Mouse (Mus musculus) liver, postnatal 0 days (tissue): Measurements from ENCODE around the gene Llgl2. TPM values are rescaled to one million over a fixed set of nuclear protein-coding genes. Genes with fewer than 3 reads are reported as not detected.

Experiments
- ATAC-seq: fragments of 200-750 bp; cut with Nextera tagmentation; 2 replicates; pipeline ENCODE4 v1.8.0; 2017; ENCODE audit warnings: mild to moderate bottlenecking, moderate library complexity
- DNase-seq: peaks from one replicate; pipeline ENCODE4 v3.0.0-alpha.2; 2016
- H3K27ac ChIP-seq: fragments of 300-500 bp; sonication (generic); 2 replicates; pipeline ENCODE4 v1.5.1; 2014; ENCODE audit warnings: antibody characterized with exemption, moderate library complexity, mild to moderate bottlenecking, low read depth
- H3K27me3 ChIP-seq: fragments of 300-500 bp; sonication (generic); 2 replicates; pipeline ENCODE4 v1.6.1; 2014; ENCODE audit warnings: low read length, control low read depth, mixed read lengths; ENCODE audit not compliant: insufficient read depth
- H3K36me3 ChIP-seq: fragments of 300-500 bp; sonication (generic); replicated peaks from 2 replicates; pipeline ENCODE4 v1.6.1; 2014; ENCODE audit warnings: mild to moderate bottlenecking, control low read depth, low read length, moderate library complexity, mixed read lengths; ENCODE audit not compliant: insufficient read depth
- H3K4me1 ChIP-seq: fragments of 300-500 bp; sonication (generic); 2 replicates; pipeline ENCODE4 v1.6.1; 2014; ENCODE audit warnings: antibody characterized with exemption, mild to moderate bottlenecking, control low read depth; ENCODE audit not compliant: insufficient read depth
- H3K4me2 ChIP-seq: fragments of 300-500 bp; sonication (generic); 2 replicates; pipeline ENCODE4 v1.6.1; 2014; ENCODE audit warnings: low read depth, mild to moderate bottlenecking, low read length, moderate library complexity, mixed read lengths
- H3K4me3 ChIP-seq: fragments of 300-500 bp; sonication (generic); 2 replicates; pipeline ENCODE4 v1.5.1; 2014; ENCODE audit warnings: low read depth, low read length
- H3K9ac ChIP-seq: fragments of 300-500 bp; sonication (generic); replicated peaks from 2 replicates; pipeline ENCODE4 v1.6.1; 2014; ENCODE audit warnings: mild to moderate bottlenecking, moderate library complexity
- H3K9me3 ChIP-seq: fragments of 300-500 bp; sonication (generic); 2 replicates; pipeline ENCODE4 v1.6.1; 2016; ENCODE audit warnings: mild to moderate bottlenecking, control low read depth, low read length, mixed read lengths
- CTCF ChIP-seq: sonication (generic); IDR thresholded peaks from 2 replicates; pipeline ENCODE4 v1.5.1; 2016; ENCODE audit warnings: antibody characterized with exemption, low read depth
- EP300 ChIP-seq: IDR thresholded peaks from 2 replicates; pipeline ENCODE4 v1.6.1; 2016; ENCODE audit warnings: antibody characterized with exemption, low read depth, mild to moderate bottlenecking
- WGBS: fragments of 180-500 bp; shearing (Covaris S2); extraction: QIAGEN DNeasy Blood & Tissue Kit; methylation state at CpG from one replicate; pipeline ENCODE4 v1.1.7; 2014; ENCODE audit not compliant: insufficient replicate concordance; 5-methylcytosine and 5-hydroxymethylcytosine counted together
- polyA plus RNA-seq: library from polyadenylated mRNA; unstranded; fragments of >200 nt; fragmentation: Nextera tagmentation; extraction: Ambion mirVana; gene quantifications from 2 replicates; pipeline ENCODE4 v1.2.1, GENCODE M21; 2015

The Llgl2 gene
- polyA plus RNA-seq, 1 experiment from 2014 or later = 15.1 TPM

DNA sequence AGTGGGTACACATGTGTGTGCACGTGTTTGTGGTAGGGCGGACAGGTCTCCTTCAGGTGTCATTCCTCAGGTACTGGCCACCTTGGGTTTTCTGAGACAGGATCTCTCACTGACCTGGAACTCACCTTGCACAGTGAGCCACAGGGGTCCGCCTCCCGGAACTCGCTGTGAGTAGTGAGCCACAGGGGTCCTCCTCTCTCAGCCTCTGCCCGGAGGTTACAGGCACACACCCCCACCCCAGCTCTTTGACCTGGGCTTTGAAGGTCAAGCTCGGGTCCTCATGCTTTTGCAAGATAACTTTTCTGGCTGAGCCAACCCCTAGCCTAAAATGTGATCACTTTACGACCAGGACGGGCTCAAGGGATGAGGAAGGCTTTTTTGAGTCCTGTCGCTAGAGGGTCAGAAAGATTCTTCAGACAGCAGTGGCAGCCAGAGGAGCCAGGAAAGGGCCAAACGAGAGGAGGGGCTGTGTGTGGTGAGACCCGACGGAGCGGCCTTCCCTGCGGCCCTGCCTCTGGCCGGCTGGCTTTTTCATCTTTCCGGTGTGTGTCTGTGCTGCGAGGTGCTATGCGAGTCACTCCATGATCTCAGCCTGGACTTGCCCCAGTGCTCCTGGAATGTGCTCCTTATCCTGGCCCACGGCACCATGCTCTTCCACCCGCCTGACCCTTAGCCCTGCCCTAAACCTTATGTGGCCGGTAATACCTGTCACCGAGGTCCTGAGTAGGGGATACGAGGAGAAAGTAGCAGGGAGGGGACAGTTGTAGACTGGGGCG lies 6.9 kb downstream of the Llgl2 start:
- H3K4me1 ChIP-seq = peaks cover 36% of the 10 kb centered on the region
- WGBS = 44% methylated on average over 25 of the region's 25 CpGs
- H3K9ac ChIP-seq = peak overlapping the region; percentile 57
- H3K4me2 ChIP-seq = peak overlapping the region; percentile 65
- H3K9me3 ChIP-seq = no peaks in the 10 kb centered on the region
- H3K36me3 ChIP-seq = no peaks in the 10 kb centered on the region
- no peak for ATAC-seq
- H3K27ac ChIP-seq = peak overlapping the region; percentile 97
- DNase-seq = no peak
- H3K27me3 ChIP-seq = 0 out of 2 replicates have a peak, but pooled peaks cover 2% of the 10 kb centered on the region
- TF ChIP-seq CTCF = no peak
- TF ChIP-seq EP300 = no peak
- peak overlapping the region; percentile 30 for H3K4me3 ChIP-seq

DNA sequence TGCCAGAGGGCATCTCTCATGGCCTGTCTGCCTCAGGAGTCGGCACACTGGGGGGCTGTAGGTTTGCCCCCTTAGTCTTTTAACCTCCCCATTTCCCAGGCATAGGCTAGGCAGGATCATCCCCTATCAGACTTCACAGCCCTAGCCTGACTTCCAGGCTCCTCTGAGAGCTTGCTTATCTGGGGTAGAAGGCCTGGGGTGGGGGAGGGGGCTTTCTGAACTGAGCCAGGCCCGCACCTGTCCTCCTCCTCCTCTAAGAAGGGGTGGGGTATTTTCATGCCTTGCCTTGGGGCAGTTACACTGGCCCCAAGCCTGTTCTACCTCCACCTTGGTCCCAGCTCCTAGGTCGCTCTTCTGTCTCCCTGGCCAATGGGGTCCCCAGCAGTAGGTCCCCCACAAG lies 7.7 kb downstream of the Llgl2 start:
- Histone ChIP-seq H3K4me2 (peak overlapping the region; percentile 65), H3K4me3 (peak overlapping the region; percentile 30), H3K9me3 (no peaks in the 10 kb centered on the region), H3K27me3 (no peaks in the 10 kb centered on the region), H3K4me1 (peaks cover 36% of the 10 kb centered on the region), H3K36me3 (no peaks in the 10 kb centered on the region; the same call in 1 of the 2 replicates), H3K27ac (peak overlapping the region; percentile 97), H3K9ac (peak overlapping the region; percentile 57)
- no peak for TF ChIP-seq CTCF
- WGBS = 45% methylated on average over 3 of the region's 3 CpGs
- DNase-seq (no peak), ATAC-seq (0 out of 2 replicates have a peak, but pooled peaks have one; percentile 1)

DNA sequence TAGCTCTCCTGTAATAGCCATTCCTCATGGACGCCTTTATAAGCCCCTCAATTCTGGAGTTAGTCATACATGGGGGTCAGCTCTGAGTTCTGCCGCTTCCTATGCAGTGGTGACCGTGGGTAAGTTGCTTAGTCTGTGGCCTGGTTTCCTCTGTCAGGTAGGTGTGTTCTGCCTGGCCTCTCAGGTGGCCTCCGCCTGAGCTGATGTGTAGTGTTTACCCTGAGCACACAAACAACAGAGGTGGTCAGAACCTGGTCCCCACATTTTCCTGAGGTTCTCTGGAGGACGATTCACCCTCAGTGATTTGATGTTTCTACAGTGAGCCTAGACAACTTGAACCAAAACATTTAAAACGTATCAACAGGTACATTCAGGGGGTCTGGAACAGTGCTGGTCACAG lies 8.2 kb downstream of the Llgl2 start:
- Histone ChIP-seq H3K27me3 (no peaks in the 10 kb centered on the region), H3K9me3 (no peaks in the 10 kb centered on the region), H3K9ac (peak overlapping the region; percentile 57), H3K4me2 (peak overlapping the region; percentile 65), H3K36me3 (no peaks in the 10 kb centered on the region; the same call in 1 of the 2 replicates), H3K4me1 (peaks cover 36% of the 10 kb centered on the region), H3K4me3 (peak overlapping the region; percentile 30; the same call in 1 of the 2 replicates), H3K27ac (peak overlapping the region; percentile 97)
- DNase-seq (no peak), ATAC-seq (peak; percentile 84)
- 58% methylated on average over 6 of the region's 6 CpGs for WGBS
- TF ChIP-seq EP300 (no peak), CTCF (no peak)

DNA sequence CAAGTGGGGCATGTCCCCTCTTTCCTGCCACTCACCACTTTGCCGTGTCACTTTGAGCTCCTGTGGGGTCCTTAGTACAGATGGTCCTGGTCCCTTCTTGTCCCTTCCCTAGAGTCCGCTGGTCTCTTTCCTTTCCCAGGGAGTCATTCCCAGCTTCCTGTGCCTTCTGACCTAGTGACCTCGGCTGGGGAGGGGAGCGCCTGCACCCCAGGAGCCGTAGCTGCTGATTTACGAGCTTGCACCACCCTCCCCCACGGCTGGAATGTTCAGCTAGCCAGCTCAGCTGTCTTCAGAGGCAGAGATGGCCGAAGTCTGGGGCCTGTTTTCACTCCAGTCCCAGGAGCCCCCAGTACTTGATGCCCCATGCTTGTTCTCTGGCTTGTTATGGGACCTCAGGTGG lies 8.7 kb downstream of the Llgl2 start:
- ATAC-seq (peak; percentile 79), DNase-seq (peak; percentile 79)
- peak overlapping the region; percentile 97 for H3K27ac ChIP-seq
- H3K4me2 ChIP-seq = peak overlapping the region; percentile 65
- peak overlapping the region; percentile 30; the same call in 1 of the 2 replicates for H3K4me3 ChIP-seq
- 46% methylated on average over 8 of the region's 8 CpGs for WGBS
- no peaks in the 10 kb centered on the region for H3K9me3 ChIP-seq
- TF ChIP-seq CTCF (no peak), EP300 (no peak)
- no peaks in the 10 kb centered on the region for H3K27me3 ChIP-seq
- peak overlapping the region; percentile 39 for H3K9ac ChIP-seq
- H3K4me1 ChIP-seq = peaks cover 33% of the 10 kb centered on the region
- no peaks in the 10 kb centered on the region; the same call in 1 of the 2 replicates for H3K36me3 ChIP-seq

DNA sequence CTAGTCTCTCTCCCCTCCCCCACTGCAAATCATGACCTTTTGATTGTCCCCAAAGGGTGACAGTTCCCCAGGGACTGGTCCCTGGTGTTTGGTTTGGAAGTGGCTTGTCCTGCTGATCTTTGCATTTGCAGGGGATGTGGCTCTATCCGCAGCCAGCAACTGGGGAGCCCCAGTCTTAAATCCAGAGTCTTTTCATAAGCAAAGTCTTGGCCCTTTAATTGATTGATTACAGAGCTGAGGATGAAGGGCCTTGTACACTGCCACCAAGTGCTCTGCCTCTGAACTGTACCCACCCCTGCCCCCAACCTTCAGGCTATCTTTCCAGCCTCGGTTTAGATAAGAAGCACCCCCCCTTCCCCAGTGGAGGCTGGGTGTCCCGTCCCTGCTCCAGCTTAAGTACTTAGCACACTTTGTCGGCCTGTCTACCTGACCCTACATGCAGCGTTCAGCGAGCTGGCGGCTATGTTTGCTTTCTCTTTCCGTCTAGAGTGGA lies 9.2 kb downstream of the Llgl2 start:
- H3K27me3 ChIP-seq = no peaks in the 10 kb centered on the region
- DNase-seq (no peak), ATAC-seq (peak; percentile 29)
- H3K4me3 ChIP-seq = no peak overlapping the region
- H3K9ac ChIP-seq = peak overlapping the region; percentile 39
- H3K27ac ChIP-seq = peak overlapping the region; percentile 97
- H3K4me2 ChIP-seq = peak overlapping the region; percentile 65
- 31% methylated on average over 8 of the region's 8 CpGs for WGBS
- no peaks in the 10 kb centered on the region for H3K9me3 ChIP-seq
- H3K4me1 ChIP-seq = peaks cover 33% of the 10 kb centered on the region
- TF ChIP-seq CTCF (no peak), EP300 (no peak)
- H3K36me3 ChIP-seq = no peaks in the 10 kb centered on the region; the same call in 1 of the 2 replicates

DNA sequence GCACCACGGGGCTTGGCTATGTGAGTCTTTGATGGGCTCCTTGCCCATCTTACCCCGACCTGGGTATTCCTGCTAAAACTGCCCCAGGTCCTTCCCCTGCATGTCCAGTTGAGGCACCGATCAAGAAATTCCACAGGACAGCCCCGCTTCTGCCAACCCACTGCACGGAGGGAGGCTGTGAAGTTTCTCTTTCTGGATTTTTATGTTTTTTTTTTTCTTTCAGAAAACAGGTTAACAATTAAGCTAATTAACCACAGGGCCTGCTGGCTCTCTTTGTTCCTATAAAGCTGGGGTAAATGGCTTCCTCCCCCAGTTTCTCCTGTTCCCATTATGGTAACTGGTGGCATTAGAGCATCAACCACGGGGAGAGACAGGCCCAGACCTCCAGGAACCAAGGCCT lies 10.2 kb downstream of the Llgl2 start:
- no peaks in the 10 kb centered on the region; the same call in 1 of the 2 replicates for H3K36me3 ChIP-seq
- H3K4me3 ChIP-seq = no peak overlapping the region
- TF ChIP-seq EP300 = no peak
- no peak for TF ChIP-seq CTCF
- 79% methylated on average over 6 of the region's 6 CpGs for WGBS
- H3K27me3 ChIP-seq = no peaks in the 10 kb centered on the region
- no peak overlapping the region for H3K4me2 ChIP-seq
- H3K4me1 ChIP-seq = peaks cover 36% of the 10 kb centered on the region
- H3K9ac ChIP-seq = no peak overlapping the region
- H3K9me3 ChIP-seq = no peaks in the 10 kb centered on the region
- ATAC-seq = no peak
- DNase-seq = no peak
- H3K27ac ChIP-seq = peak overlapping the region; percentile 97; the same call in 1 of the 2 replicates
